Mouse (Mus musculus): Measurements from ENCODE around the gene Gm11096.

The Gm11096 gene

DNA sequence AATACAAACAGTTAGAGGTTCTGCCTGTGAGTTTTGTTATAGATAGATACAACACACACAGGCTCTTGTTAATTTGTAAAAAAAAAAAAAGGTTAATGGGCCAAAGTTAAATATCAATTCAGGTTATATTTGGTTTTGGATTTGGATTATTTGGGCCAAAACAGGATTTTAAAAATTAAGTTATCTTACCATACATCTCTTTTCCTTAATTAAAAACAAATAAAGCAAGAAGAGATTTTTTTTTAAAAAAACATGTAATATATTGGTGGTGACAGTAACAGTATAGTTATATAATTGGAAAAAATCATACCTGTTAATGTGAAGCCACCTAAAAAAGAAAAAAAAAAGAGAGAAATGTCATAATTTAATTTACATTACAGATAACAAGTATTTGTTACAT is at the start of gene Gm11096:
Gene Gm11096, plus strand, starts transcription at position 301 of the 400 bp plus-strand sequence.
- no peak for DNase-seq (ENCODE audit: low spot score in 2 of 2)

DNA sequence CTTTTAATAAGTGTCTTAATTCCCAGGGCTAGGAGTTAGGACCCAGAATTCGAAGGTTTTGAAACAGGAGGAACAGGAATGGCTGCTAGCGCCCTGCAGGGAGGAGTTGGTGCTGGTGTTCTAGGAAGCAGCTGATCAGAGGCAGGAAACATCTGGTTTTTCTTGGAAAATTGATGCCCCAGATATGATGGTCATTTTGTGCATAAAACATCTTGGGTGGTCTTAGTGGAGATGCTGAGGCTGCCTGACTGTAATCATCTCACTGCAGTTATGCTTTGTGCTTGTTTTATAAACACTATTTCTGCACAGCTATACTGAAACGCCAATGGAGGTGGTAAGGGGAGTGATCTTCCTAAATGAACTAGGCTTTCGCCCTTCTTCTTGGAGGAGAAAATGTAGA is 48.5 kb upstream of the Gm11096 start:
- DNase-seq (ENCODE audit: low spot score in 2 of 2): no peak

DNA sequence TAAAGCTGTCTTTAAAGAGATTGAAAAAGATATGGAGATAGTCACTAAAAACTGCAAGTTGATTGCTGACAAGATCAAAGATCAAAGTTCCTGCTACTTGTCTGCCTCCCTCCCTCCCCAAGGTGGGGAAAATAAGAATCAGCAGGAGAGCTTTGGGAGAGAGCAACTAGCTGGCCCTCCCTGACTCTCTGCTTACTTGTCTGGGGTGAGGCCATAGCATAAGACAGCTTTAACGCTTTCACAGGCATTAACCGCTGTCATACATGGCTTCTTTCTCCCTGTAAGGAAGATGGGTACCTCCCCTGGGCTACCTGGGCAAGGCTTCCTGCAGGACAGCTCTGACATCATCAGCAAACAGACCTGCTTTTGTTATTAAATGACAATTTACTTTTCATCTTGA is 47.4 kb upstream of the Gm11096 start:
- no peak for DNase-seq (ENCODE audit: low spot score in 2 of 2)

DNA sequence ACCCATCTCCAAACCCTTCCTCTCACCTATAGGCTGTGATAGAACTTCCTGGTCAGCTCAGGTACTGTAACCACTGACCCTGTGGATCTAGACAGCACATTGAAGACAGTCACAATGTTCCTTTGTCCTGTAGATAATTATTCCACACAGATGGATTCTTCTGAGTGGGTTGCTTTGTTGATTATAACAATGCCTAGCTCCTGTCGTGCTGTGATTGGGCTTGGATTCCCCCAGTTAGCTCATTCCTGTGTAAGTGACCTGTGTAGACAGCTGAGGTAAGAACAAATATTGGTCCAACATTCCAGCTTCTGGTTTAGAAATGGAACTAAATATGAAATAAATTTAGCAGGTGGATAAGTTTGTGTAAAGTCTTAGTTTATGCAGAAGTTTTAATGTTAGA is 44.1 kb upstream of the Gm11096 start:
- DNase-seq (ENCODE audit: low spot score in 2 of 2): no peak

DNA sequence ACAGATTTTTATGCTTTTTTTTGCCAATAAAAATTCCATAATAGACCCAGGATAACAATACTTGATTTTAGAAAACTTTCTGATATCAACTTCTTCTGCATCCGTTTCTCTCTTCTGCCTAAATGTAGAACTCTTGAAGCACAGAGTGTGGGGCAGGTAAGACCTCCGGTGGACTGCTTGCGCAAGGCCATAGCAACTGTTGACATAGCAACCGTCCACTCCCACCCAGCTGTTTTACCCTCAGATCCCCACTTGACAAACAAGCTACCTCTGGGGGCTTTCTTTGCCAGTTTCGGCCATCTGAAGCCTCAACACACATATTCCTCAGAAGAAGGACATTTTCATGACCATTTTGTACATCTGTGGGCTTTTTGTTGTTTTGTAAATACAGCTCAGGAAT is 41.2 kb upstream of the Gm11096 start:
- no peak for DNase-seq (ENCODE audit: low spot score in 2 of 2)

DNA sequence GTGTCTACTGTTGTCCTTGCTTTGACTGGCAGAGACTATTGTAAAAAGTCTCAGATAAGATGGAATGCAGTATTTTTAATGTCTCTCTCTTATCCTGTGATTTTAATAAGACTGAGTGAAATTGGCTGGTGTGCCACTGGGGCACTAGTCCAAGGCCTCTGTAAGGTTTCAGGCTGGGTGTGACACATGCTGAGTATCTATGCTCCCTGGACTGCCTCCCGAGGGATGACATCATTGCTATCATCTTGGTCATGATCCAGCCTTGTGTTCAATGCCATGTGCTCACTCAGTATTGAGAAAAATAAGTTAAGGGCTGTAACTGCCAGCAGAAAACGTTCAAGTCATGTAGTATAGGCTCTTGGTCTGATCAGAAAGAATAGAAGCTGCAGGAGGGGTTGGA is 38.9 kb upstream of the Gm11096 start:
- no peak for DNase-seq (ENCODE audit: low spot score in 2 of 2)

DNA sequence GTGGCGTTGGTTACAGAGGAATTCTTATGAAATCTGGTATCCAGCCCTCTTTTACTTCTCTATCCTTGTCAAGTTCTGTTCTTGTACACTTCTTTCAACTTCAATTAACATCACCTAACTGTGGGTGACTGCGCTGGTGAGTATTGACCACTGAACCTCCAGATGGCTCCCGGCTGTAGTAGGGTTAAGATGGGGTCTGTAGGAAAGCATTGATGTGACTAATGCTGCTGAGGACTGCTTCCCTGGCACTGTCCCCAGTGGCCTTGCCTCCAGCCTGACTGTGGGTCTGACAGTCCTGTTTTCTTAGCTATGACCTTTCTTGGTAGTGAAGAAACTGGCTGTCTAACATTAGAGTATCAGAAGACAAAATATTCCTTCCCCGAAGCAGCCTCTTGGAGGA is 38.4 kb upstream of the Gm11096 start:
- no peak for DNase-seq (ENCODE audit: low spot score in 2 of 2)

DNA sequence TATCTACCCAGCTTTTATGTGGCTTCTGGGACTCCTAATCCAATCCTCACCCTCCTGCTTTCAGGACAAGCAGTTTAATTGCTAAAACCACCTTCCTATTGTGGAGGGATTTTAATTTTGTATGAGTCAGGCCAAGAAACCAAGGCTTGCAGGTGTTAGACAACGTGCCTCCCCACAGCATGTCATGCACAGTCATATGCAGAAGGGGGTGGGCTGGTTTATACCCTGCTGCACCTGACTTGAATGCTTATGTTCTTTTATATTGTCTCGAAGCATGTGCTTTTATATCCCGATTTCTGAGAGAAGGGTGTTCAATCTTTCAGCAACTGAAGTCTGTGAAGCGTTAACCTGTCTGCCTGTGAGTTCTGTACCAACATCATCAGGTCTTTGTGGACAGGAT is 37.3 kb upstream of the Gm11096 start:
- no peak for DNase-seq (ENCODE audit: low spot score in 2 of 2)

DNA sequence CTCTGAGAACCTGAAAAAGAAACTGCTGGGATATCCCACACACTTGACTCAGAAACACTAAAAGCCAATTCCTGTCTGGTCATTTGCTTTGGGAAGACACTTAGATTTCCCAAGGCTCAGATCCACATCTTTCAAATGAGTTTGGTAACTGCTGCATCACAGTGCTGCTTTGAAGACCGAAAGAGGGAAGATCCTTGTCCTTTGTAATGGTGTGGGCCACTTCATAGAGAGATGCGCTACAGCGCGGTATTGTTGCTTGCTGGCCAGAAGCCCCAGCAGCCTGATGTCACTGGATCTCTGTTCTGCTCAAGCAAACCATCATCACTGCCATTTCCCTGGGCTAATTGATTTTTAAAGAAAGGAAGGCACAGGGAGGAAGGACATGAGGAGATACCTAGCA is 28.8 kb upstream of the Gm11096 start:
- DNase-seq (ENCODE audit: low spot score in 2 of 2): no peak

DNA sequence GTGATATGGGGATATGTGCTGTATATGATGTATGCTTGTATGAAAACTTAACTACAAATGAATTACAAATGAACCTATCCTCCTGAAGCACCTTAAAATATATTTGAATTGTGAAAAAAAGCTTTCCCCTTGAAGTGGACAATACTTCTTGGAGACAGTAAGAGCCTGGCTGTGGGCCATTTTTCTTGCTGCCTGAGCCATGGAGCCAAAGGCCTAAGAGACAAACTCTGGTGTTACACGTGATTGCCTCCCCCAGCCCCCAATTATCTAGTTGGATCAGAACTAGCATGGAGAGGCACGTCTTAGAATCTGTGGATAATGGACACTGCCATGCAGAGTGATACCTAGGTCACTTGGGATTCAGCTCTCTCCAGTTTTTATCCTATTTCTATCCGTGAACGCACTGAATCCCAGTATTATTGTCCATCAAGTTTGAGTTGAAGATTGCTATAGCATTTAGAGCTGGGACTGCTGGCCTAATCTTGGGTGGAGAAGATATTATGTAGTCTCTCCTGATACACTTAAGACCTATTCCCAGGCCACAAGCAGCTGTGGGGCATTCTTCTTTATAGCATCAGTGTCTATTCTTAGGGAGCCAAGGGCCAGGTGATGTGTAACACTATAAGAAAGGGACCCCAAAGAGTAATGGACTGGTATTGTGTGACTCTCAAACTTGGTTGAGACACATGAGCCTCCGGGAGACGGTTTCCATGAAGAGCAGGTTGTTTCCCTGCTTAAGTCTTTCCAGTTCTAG is 25.0 kb upstream of the Gm11096 start:
- no peak for DNase-seq (ENCODE audit: low spot score in 2 of 2)

DNA sequence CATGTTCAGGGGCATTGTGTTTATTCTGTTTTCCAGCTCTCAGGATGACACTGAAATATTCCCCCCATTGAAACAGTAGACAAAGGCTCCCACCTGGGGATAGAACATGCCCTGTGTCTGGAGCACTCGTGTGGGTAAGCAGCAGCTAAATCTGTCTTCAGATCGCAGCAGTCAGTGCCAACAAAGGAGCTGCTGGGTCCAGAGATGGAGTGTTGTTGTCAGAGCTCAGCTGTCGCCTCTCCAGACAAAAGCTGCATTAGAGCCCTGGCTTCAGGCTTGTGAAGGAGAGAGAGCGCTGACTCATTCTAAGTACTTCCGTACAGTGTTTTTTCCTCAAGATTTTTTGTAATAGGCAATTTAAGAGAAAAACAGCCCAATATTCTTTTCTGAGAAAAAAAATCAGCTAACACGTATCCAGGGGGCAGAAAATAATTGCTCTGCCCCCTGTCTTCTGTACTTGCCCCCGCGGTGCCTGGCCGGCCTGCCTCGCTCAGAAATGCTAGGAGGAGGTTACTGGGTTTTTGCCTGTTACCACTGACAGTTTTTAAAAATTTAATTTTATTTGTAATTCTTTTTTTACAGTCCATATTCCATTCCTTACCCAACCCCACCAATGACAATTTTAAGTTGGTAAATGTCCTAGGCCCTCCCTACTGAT is 21.6 kb upstream of the Gm11096 start:
- no peak for DNase-seq (ENCODE audit: low spot score in 2 of 2)

DNA sequence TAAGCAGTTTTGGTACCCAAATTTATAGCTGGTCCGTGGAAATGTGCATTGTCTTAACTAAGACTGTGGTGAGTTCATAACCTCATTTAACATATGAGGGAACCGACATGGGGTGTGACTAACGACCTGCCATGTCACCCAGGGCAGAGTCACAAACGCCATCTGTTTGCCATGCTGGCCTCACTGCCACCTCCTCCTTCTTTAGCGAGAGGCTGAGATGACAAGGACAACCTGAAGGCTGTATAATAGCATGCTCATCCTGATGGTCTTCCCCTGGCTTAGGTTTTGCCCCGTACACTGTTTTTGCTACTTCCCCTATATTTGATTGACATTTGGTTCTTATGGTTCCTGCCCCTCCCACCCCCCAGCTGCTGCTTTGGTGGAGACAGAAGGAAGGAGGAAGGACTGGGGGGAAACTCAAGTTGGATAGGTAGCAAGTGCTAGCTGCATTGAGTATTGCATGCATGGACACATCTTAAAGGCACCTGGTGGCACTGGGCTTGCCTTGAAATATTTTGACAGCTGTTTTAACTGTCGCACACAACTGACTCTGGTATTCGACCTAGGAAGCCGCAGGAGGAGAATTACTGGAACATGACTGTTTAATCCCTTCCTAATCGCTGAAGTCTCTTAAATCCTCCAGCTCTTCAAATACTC is 17.2 kb upstream of the Gm11096 start:
- no peak for DNase-seq (ENCODE audit: low spot score in 2 of 2)

DNA sequence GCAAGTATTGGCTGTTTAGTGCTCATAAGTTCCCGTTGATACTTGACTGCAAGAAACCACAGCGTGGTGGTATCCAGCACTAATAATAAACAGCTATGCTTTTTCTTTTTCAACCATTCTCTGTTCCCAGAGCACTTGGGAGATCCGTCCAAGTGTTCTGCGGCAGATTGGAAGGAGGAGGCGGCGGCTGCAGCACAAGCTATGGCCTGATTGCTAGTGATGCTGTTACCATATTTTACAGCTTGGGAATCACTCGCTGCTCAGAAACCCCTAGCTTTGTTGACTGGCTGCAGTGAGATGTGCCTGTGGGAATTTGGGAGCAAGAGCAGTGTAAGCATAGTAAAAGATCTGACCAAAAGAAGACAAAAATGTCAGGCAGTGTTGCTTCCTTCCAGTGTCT is 14.3 kb upstream of the Gm11096 start:
- peak in 1 of 2 experiments; percentile 29 for DNase-seq (ENCODE audit: low spot score in 2 of 2)

DNA sequence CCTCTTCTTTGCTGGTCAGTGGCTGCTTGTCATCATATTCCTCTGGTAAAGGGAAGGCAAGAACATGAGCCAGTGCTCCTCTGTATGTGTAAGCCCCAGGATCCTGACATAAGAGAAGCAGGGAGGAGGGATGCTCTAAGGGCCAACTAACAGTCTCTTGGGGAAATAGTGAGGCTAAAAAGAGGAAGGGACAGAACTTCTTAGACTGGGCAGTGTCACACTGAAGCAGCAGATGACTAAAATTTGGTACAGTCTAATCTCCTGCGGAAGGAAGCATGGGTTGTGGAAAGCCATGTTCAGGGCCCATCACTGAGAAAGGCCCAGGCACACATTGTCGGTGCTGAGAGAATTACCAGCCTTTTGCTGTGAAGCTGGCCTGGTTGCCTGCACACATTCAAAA is 8.8 kb upstream of the Gm11096 start:
- DNase-seq (ENCODE audit: low spot score in 2 of 2): no peak

DNA sequence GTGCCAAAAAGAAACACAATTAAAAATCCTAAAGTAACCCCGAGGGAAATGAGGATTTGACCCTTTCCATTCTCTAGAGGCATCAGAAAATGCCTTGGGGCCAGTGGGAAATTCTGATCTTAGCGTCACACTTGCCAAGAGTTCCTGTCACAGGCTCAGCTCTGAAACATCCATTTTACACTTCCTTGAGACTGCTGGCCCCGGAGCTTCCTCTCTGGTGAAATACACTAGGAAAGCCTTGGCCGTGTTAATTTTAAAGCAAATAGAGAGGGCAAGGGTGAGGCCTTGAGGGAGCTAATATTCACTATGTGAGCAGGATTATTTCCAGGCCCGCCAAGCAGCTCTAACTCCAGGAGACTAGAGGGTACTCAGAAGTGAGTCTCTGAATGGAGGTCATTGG is 8.4 kb upstream of the Gm11096 start:
- no peak for DNase-seq (ENCODE audit: low spot score in 2 of 2)

DNA sequence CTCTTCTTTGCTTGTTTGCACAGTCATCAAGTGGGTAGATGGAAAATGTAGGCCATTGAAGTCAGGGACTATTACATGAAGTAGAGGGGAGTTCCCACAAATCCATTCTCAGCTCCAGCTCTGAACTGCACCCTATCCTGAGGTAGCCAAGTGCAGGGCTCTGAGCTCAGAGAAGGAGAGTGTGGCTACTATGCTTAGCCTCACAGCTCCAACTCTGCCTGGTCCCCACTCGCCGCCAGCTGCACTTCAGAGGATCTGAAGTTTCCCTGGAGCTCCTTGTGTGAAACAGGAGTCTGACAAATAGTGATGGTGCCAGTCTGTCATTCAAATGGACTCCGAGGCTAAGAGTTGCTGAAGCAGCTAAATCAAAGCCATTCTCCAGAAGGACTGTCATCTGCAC is 13.7 kb downstream of the Gm11096 start:
- DNase-seq (ENCODE audit: low spot score in 2 of 2): no peak

DNA sequence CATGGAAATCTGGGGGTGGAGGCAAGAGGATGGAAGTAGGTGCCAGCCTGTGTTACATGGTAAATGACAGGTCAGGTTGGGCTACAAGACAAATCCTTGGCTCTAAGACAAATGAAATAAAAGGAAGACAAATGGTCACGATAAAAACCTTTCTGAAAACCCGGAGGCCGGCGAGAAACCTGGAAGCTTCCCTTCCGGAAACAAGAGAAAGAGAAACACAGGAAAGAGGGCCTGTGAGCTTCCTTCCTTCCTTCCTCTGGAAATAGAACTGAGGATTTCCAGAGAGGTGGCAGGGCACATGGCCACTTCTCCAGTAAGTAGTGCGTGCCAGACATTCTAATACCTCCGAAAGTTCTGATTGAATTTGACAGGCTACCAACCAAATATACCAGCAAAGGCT is 14.4 kb downstream of the Gm11096 start:
- DNase-seq (ENCODE audit: low spot score in 2 of 2): no peak

DNA sequence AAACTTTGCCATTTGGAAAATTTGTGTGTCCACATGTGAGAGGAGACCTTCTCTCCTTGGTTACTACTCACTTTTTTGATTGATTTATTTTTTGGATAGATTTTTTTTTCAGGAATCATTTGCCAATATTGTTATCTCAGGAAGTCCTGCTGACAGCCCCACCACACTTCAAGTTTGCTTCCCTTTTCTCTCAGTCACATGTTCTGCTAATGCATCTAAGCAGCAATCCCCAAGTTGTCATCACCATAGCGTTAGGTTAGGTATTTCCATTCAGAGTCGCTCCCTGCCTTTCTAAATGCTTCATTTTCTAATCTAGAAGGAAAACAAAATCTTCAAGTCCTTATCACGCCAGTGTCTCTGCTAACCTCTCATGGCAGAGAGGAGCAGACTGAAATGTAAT is 17.8 kb downstream of the Gm11096 start:
- DNase-seq (ENCODE audit: low spot score in 2 of 2): no peak

DNA sequence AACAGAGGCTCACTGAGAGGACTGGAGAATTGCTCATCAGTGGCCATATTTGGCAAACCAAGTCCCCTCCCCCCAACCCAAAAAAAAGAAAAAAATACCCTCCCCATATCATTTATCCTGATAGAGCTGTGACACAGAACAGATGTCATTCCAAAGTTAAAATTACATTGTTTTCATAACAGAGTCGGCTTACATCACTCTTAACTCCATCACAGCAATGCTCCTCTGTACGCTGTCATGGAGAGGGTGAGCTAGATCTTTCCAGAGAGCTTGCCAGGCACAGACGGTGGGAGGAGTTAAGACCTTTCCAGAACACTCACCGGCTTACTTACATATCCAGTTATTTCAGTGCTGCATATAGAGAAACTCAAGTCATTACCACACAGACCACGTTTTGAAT is 27.4 kb downstream of the Gm11096 start:
- no peak for DNase-seq (ENCODE audit: low spot score in 2 of 2)

DNA sequence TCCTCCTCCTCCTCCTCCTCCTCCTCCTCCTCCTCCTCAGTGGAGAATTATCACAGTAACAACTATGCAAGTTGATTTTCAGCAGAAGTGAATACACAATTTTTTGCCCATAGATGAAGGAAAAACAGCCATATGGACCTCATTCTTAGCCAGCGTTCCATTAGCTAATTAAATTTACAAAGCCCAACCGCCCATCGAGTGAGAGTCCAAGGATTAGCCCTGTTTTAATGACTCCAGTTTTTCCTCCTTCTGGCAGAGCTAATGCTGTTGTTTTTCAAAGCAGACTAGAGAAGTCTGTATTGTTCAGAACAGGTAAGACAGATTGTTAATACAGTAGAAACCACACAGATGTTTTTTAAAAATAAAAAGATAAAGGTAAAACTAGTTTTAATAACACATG is 31.8 kb downstream of the Gm11096 start:
- no peak for DNase-seq (ENCODE audit: low spot score in 2 of 2)

DNA sequence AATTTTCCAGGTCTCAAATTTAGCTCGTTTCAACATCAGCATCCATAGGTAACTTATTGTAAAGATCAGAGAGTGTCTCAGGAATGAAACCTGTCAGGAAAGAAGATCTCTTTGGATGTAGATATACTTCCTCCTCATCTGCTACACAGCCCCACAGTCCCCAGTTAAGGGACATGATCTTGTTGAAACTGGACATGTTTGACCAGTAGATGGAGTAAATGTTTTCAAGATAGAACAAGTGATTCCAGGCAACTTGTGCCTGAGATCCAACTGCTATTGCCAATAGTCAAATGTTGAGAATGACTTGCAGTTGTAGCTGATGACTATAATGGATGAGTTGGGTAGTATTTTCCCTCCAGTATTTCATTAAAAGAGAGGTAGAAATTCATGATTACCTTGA is 35.9 kb downstream of the Gm11096 start:
- no peak for DNase-seq (ENCODE audit: low spot score in 2 of 2)

DNA sequence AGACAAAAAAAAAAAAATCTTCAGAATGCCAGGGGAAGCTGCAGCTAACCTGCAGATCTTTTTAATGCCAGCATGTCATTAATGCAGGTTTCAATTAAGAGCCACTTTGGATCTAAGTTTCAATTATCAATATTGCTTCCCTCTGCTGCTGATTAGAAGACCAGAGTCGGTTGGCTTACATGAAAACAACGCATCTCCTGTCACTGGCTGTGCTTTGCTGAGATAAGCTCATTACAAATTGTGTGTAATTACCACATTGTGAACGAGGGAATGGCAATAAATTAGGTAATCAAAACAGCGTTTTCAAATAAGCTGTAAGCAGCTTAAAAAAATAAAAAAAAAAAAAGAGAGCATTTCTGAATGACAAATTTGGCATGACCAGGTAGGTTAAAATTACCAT is 38.2 kb downstream of the Gm11096 start:
- DNase-seq (ENCODE audit: low spot score in 2 of 2): no peak
